Mouse (Mus musculus): ENCODE measurements around the gene Mgp.

DNA sequence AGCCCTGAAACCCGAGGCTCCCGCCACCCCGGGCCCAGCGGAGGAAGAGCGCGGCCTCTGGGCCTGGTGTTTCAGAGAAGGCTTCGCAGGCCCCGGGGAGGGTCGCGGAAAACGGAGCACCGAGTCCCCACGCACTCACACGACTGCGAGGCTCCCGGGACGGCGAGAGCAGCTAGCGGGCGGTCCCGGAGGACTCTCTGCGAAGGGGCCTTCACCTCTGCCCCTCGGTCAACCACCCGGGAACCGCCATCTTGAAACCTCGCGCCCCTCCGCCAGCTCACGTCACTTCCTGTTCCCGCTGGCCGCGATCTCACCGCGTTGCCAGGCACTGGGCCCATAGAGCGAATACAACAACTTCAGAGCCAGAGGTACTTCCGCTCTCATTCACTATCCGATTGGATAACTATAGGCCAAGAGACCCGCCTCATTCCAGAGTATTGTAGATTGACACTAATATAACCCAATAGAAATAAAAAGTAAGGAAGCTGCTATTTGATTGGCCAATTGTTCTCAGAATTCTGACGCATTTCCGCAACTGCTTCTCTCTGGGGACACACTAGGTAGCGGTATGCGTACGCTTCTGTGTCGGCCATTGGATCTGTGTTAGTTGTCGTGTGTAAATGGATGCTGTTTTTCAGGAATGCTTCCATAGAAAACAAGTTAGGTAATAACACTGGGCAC is 47.6 kb downstream of the Mgp start, which contains the start of gene Wbp11:
- TF ChIP-seq HCFC1 (IDR thresholded peaks at IDR 0.05; ENCODE audit: borderline replicate concordance, insufficient read depth, low read length): peak; percentile 37; the same call in 1 of the 2 replicates
- TF ChIP-seq CHD2 (IDR thresholded peaks at IDR 0.05; ENCODE audit: low read depth, low read length): peak; percentile 93
- no peak for TF ChIP-seq ZNF384 (IDR thresholded peaks at IDR 0.05; ENCODE audit: low read depth, low read length)
- TF ChIP-seq ZC3H11A (IDR thresholded peaks at IDR 0.05; ENCODE audit: borderline replicate concordance, low read depth, low read length): no peak
